Mouse (Mus musculus): Measurements from ENCODE around the gene Rybp.

The Rybp gene

GRCm38 (mm10) chr6:100187821-100188220, 99.5 kb downstream of the Rybp start:
- no peak for DNase-seq

- no peak for DNase-seq
Observed at GRCm38 (mm10) chr6:100186789-100187188, 100.5 kb downstream of the Rybp start.

GRCm38 (mm10) chr6:100185524-100185923, 101.8 kb downstream of the Rybp start:
- peak; percentile 37 for DNase-seq

DNA sequence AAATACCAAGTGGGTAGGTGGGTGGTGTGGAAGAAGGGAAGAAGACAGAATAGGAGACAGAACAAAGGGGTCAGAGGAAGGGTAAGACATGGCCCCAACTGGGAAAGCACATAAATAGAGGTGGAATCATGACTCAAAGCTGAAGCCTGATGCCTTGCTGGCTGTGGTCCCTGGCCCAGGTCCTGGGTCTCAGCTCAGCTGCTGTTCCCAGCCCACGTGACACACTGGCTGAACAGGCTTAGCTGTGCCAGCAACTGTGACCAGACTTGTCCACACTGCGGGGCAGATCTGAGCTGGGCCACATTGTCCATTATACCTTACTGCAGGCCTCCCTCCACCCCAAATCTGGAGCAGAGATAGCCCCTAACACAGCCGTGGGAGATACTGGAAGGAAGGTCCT, 103.9 kb downstream of the Rybp start:
- DNase-seq = no peak

DNA sequence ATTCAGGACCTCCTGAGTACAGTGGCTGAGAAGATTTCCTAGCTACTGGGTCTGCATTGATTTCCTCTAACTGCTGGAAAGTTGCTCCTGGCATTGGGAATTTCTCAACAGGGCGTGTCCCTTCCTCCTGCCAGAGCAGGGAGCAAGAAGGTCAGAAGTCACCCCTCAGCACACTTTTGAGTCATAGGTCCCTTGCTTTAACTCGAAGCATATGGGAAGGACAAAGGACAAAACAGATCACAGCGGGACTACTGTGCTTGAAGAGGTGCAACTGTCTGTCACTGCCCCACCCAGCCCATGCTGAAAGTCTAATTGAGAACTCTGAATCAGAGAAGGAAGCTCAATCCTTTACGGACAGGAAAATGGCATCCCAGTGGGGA, 106.4 kb downstream of the Rybp start:
- no peak for DNase-seq

- DNase-seq = no peak
Observed at GRCm38 (mm10) chr6:100180213-100180882, 106.9 kb downstream of the Rybp start.

DNA sequence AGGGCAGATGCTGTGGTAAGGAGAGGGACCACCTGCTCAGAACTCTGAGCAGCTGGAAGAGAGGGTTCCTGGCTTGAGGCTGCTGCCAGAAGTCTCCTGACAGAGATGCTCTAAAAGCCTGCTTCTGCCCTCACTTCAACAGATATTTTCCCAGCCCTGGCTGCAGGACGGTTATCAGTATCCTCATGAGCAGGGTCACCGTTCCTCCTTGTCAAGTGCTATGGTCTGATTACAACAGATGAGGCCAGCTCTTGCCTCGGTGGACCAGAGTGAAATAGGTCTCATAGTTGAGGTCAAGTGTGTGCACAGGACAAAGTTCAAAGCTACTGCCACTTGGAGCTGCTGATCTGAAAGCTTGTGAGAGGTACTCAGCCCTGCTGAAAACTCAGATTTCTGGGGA, 108.5 kb downstream of the Rybp start:
- DNase-seq = no peak
